Mouse (Mus musculus): ENCODE data around the gene Psmc3ip. TPM values are rescaled to one million over a fixed set of nuclear protein-coding genes. Genes with fewer than 3 reads are reported as not detected.

The Psmc3ip gene
- total RNA-seq, 2 experiments from 2014 or later = 4.4 to 4.7 TPM

DNA sequence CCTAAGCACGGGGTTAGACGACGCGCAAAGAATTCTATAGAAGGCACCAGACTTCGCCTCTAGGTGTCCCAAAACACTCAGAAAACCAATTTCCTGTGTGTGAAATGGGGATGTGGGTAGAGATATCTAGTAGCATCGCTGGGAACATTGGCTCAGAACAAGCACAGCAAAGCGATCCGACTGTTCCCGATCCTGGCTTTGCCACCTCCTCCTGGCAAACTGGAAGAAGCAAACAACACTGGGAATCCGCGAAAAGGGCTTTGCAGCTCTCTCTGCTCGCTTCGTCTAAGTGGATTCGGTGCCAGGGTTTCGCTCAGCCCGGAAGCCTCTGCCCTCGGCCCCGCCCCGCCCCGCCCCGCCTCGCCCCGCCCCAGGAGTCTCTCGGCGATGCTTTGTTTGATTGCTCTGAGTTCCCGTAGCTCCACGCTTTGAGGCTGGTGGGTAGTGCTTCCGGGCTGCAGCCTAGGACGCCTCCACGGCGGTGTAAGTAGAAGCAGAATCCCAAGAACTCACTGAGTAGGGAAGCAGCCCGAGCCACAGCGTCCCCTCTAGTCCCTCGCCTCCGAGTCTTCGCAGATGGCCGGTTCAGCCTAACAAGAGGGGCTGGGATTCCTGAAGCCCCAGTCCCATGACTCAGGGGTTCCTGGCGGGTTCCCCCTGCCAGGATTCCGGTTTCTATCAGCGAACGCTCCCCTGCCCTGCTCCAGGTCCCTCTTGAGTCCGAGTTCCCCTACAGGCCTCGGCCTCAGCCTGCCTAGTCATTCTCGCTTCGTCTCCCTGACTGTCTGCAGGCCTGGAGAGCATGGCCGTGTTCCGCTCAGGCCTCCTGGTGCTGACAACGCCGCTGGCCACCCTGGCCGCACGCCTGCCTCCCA is 12.8 kb downstream of the Psmc3ip start, which contains the start of gene Coasy:
Gene Coasy (plus strand): TSS at position 358 of the 875 bp plus-strand sequence.
- peak within 1 kb of the TSS; percentile 92 for H3K4me3 ChIP-seq
- TF ChIP-seq CTCF (conservative IDR thresholded peaks at IDR 0.05) = peak; percentile 76
- H3K27ac ChIP-seq = peak within 1 kb of the TSS; percentile 94
- peak; percentile 89 to 93 for DNase-seq (ENCODE audit: low spot score in 2 of 2)

DNA sequence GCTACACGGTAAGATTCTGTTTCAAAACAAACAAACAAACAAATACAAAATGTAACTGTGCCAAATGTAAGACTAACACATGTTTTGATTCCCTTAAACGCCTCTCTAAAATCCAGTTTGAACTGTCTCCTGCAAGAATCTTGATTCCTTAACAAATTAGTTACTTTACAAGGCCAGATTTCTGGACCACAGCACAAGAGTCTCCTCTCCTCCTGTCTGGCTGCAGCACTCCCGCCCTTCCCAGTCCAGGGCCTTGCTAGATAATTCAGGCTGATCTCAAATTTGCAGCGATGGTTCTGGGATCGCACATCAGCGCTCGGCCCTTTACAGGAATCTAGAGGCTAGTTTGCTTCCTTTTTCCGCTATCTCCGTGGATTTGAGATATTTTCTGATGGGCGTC is 13.6 kb downstream of the Psmc3ip start:
- H3K27ac ChIP-seq = peak overlapping the region; percentile 94
- peak overlapping the region; percentile 92 for H3K4me3 ChIP-seq
- no peak for DNase-seq (ENCODE audit: low spot score in 2 of 2)
- TF ChIP-seq CTCF (conservative IDR thresholded peaks at IDR 0.05) = no peak

DNA sequence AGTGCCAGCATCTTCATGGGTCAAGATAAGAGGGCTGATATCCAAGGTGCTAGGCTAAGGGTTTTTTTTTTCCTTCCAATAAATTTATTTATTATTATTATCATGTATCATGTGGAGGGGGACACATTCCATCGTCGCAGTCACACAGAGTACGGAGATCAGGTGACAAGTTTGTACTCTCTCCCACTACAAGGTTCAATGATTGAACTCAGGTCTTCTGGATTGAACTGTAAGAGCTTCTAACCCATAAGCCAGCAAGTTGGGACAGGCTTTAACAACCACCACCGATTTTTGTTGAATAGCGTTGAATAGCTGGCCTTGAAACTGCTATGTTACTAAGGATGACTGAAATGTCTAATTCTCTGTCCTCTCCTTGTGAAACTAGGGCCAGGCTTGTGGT is 14.8 kb downstream of the Psmc3ip start:
- DNase-seq (ENCODE audit: low spot score in 2 of 2) = no peak
- Histone ChIP-seq H3K27ac (no peak overlapping the region), H3K4me3 (no peak overlapping the region)
- TF ChIP-seq CTCF (conservative IDR thresholded peaks at IDR 0.05) = no peak

- DNase-seq (ENCODE audit: low spot score in 2 of 2) = no peak
- no peak overlapping the region for H3K27ac ChIP-seq
- TF ChIP-seq CTCF (conservative IDR thresholded peaks at IDR 0.05) = no peak
- peak overlapping the region; percentile 15; the same call in 1 of the 2 replicates for H3K4me3 ChIP-seq
These were observed 15.5 kb downstream of the Psmc3ip start for GRCm38 (mm10) chr11:101079746-101080145.

- no peak within 1 kb of the TSS for H3K27ac ChIP-seq
- no peak for DNase-seq (ENCODE audit: low spot score in 2 of 2)
- TF ChIP-seq CTCF (conservative IDR thresholded peaks at IDR 0.05) = no peak
- H3K4me3 ChIP-seq = no peak within 1 kb of the TSS
These were observed 17.1 kb downstream of the Psmc3ip start, which contains the start of gene Hsd17b1 for GRCm38 (mm10) chr11:101078121-101078520. Gene Hsd17b1 (plus strand): TSS chr11:101078411.

DNA sequence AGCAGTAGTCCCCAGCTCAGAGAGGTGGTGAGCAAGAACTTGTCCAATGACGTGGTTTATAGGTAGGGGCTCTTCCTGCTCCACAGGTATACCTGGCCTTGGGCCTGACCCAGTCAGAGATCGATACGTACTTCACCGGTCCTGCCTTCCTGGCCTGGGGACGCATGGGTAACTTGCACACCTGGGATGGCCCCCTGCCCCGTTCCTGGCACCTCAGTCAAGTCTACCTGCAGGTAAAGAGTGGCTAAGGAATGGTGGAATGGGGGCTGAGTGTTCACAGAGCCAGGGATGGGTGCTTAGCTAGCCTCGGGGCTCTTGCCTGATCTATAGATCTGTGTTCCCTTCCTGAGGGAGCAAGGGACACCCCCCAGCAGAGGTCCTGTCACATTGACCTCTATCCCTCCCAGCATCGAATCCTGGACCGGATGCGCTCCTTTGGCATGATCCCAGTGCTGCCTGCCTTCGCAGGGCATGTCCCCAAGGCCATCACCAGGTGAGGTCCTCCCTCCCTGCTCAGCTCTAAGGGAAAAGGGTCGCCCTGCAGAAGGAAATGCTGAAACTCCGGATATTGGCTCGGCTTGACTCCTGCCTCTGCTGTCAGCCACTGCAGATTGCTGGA is 23.3 kb downstream of the Psmc3ip start:
- TF ChIP-seq CTCF (conservative IDR thresholded peaks at IDR 0.05) = no peak
- DNase-seq (ENCODE audit: low spot score in 2 of 2) = no peak
- no peak overlapping the region for H3K4me3 ChIP-seq
- H3K27ac ChIP-seq = no peak overlapping the region

- H3K4me3 ChIP-seq = peak overlapping the region; percentile 93; the same call in 1 of the 2 replicates
- no peak for DNase-seq (ENCODE audit: low spot score in 2 of 2)
- TF ChIP-seq CTCF (conservative IDR thresholded peaks at IDR 0.05) = no peak
- no peak overlapping the region for H3K27ac ChIP-seq
These were observed 24.2 kb downstream of the Psmc3ip start for GRCm38 (mm10) chr11:101070987-101071386.

DNA sequence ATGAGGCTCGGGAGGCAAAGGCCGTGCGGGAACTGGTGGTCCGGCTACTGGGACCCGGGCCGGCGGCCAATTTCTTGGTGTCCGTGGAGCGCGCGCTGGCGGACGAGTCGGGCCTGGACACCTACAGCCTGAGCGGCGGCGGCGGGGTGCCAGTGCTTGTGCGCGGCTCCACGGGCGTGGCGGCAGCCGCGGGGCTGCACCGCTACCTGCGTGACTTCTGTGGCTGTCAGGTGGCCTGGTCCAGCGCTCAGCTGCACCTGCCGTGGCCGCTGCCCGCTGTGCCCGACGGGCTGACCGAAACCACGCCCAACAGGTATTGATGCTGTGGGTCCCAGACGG is 25.1 kb downstream of the Psmc3ip start:
- DNase-seq (ENCODE audit: low spot score in 2 of 2) = no peak
- TF ChIP-seq CTCF (conservative IDR thresholded peaks at IDR 0.05) = no peak
- peak overlapping the region; percentile 93 for H3K4me3 ChIP-seq

GRCm38 (mm10) chr11:101069391-101070188 is 25.6 kb downstream of the Psmc3ip start, which contains the start of gene Naglu:
Gene Naglu (plus strand): TSS chr11:101070012.
- peak within 1 kb of the TSS; percentile 93 for H3K4me3 ChIP-seq
- TF ChIP-seq CTCF (conservative IDR thresholded peaks at IDR 0.05) = no peak
- H3K27ac ChIP-seq = peak within 1 kb of the TSS; percentile 95
- DNase-seq (ENCODE audit: low spot score in 2 of 2) = peak; percentile 92 to 95

More for the DNA sequence above, 25.1 kb downstream of the Psmc3ip start:
- peak overlapping the region; percentile 95 for H3K27ac ChIP-seq

DNA sequence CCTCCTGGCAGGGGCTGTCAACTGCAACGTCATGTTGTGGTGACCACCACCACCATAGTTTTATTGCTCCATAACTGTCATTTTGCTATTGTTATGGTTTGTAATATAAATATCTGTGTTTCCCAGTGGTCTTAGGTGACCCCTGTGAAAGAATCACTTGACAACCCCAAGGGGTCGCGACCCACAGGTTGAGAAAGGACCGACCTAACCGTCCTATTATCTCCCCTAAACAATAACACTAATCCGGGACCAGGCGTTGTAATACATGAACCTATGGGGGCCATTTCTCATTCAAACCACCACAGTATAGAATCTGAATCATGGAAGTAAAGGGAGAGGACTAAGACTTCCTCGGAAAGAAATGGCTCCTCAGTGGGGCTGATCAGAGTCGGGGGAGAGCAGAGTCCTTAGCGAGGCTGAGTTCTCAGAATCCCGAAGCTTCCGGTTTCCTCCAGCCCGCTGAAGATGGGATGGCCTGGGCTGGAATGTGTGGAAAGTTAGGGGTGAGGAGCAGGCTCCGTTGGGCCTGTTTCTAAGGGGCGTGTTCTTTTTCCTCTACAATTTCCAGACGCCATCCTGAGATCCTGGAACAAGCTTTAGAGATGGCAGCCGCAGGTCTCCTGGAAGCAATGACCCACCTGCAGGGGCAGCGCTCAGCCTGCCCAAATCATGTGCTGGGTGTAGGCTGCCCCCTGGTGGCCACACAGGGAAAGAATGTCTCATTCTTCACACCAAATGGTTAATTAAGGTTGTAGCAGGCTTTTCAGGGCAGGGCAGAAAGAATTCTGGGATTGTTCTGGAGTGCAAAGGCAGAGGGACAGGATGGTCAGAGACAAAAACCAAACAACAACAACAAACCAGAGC is 28.5 kb downstream of the Psmc3ip start:
- peak; percentile 58 to 80 for DNase-seq (ENCODE audit: low spot score in 2 of 2)
- peak overlapping the region; percentile 5; the same call in 1 of the 2 replicates for H3K27ac ChIP-seq
- peak overlapping the region; percentile 28; the same call in 1 of the 2 replicates for H3K4me3 ChIP-seq
- peak; percentile 94 for TF ChIP-seq CTCF (conservative IDR thresholded peaks at IDR 0.05)

GRCm38 (mm10) chr11:101065002-101065401 is 30.2 kb downstream of the Psmc3ip start:
- no peak overlapping the region for H3K4me3 ChIP-seq
- TF ChIP-seq CTCF (conservative IDR thresholded peaks at IDR 0.05) = no peak
- DNase-seq (ENCODE audit: low spot score in 2 of 2) = no peak

GRCm38 (mm10) chr11:101064462-101064861 is 30.8 kb downstream of the Psmc3ip start:
- H3K4me3 ChIP-seq = no peak overlapping the region
- no peak for TF ChIP-seq CTCF (conservative IDR thresholded peaks at IDR 0.05)
- peak overlapping the region; percentile 94 for H3K27ac ChIP-seq
- no peak for DNase-seq (ENCODE audit: low spot score in 2 of 2)

More at GRCm38 (mm10) chr11:101065002-101065401, 30.2 kb downstream of the Psmc3ip start:
- peak overlapping the region; percentile 94; the same call in 1 of the 2 replicates for H3K27ac ChIP-seq
